Mouse (Mus musculus) kidney, adult 2 months (tissue): ENCODE data around the gene Arrb1. TPM values are rescaled to one million over a fixed set of nuclear protein-coding genes. Genes with fewer than 3 reads are reported as not detected.

ENCODE experiments used
- DNase-seq: peaks from one replicate; pipeline ENCODE4 v3.0.0; 2021
- H3K27ac ChIP-seq: fragments of 200-500 bp; 2 replicates; pipeline ENCODE4 v1.5.1; 2012; ENCODE audit warnings: low read depth, low read length, control low read depth, inconsistent platforms; ENCODE audit not compliant: insufficient read depth
- H3K27me3 ChIP-seq: fragments of 200-500 bp; replicated peaks from 2 replicates; pipeline ENCODE4 v1.6.1; 2012; ENCODE audit warnings: mild to moderate bottlenecking, moderate library complexity, low read length, inconsistent platforms; ENCODE audit not compliant: control insufficient read depth, insufficient read depth
- H3K36me3 ChIP-seq: fragments of 200-500 bp; 2 replicates; pipeline ENCODE4 v1.6.1; 2012; ENCODE audit warnings: mild to moderate bottlenecking, moderate library complexity, low read length, inconsistent platforms; ENCODE audit not compliant: control insufficient read depth, insufficient read depth
- H3K4me1 ChIP-seq: fragments of 200-500 bp; 2 replicates; pipeline ENCODE4 v1.6.1; 2011; ENCODE audit warnings: low read length; ENCODE audit not compliant: control insufficient read depth, insufficient read depth
- H3K4me3 ChIP-seq: fragments of 200-500 bp; 2 replicates; pipeline ENCODE4 v1.5.1; 2011; ENCODE audit warnings: mild to moderate bottlenecking, low read depth, low read length, control low read depth; ENCODE audit not compliant: insufficient read depth
- CTCF ChIP-seq: fragments of 200-500 bp; conservative IDR thresholded peaks from 2 replicates; pipeline ENCODE4 v1.5.1; 2011; ENCODE audit warnings: low read depth, mild to moderate bottlenecking, control low read depth, low read length, moderate library complexity, mixed read lengths; ENCODE audit not compliant: insufficient read depth, insufficient read length
- POLR2A ChIP-seq: fragments of 200-500 bp; IDR thresholded peaks from one replicate; pipeline ENCODE4 v1.6.1; 2011; ENCODE audit warnings: low read depth, low read length, control low read depth
- WGBS: fragments of 180-500 bp; shearing (Covaris S2); methylation state at CpG from one replicate; pipeline ENCODE4 v1.1.7; 2018; 5-methylcytosine and 5-hydroxymethylcytosine counted together
- polyA plus RNA-seq: library from polyadenylated mRNA; depleted of rRNA; stranded (reverse); fragments of >200 nt; gene quantifications from 2 replicates; pipeline ENCODE4 v1.2.3, GENCODE M21; 2012; rRNA removed

Arrb1 gene
- polyA plus RNA-seq, 1 experiment = 47.1 TPM

DNA sequence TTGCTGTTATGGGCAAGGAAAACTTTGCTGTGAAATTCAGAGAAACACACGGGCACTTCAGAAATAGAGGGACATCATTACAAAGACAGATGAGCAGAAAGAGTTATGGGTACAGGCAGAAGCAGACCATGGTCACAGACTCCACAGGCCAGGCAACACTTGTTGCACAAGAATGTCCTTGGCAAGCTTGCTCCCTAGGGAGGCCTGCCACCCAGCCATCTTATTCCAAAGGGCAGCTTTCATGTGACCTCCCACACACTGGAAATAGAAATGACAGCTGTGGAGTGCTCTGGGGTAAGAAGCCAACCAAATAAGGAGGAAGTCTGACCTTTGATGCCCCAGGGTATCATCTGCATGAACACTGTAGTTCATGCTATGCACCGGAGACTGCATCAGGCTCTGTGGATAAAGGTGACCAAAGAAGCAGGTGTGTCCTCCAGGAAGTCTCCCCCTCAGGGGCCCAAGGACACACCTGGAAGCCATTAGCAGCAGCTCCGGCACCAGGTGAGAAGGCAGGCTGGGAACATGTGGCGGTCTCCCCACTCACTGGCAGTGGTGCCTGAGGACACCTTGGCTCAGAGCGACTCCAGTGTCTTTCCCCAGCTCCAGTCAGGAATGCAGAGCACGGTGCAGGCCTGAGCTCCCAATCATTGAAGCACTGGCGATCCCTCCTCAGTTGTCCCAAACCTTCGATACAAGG, 98.8 kb downstream of the Arrb1 start:
- TF ChIP-seq CTCF (no peak), POLR2A (no peak)
- Histone ChIP-seq H3K4me3 (no peak overlapping the region), H3K27ac (no peak overlapping the region), H3K4me1 (no peaks in the 10 kb centered on the region), H3K36me3 (no peaks in the 10 kb centered on the region), H3K27me3 (no peaks in the 10 kb centered on the region; the same call in 1 of the 2 replicates)
- 72% methylated on average over 8 of the region's 8 CpGs for WGBS
- DNase-seq = peak; percentile 27

DNA sequence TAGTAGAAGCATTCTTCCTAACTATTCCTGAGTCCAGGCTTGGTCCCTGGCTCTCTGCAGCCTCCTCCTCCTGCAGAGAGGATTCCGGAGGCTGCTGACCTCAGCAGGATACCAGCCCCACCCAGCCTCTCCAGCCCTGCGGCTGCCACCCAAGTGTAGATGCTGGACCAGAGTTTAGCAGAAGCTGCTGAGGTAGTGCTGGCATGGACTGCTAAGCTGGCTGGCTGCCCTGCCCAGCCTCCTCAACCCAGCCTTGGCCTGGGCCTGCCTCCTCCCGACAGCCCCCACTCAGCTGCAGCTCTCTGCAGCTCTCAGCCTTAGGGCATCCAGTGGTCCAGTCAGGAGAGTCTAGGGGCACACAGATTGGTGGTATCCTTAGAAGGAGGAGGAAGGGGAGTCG, 106.0 kb downstream of the Arrb1 start:
- TF ChIP-seq CTCF (no peak), POLR2A (no peak)
- Histone ChIP-seq H3K4me1 (no peaks in the 10 kb centered on the region), H3K27ac (no peak overlapping the region), H3K36me3 (no peaks in the 10 kb centered on the region), H3K4me3 (no peak overlapping the region), H3K27me3 (no peaks in the 10 kb centered on the region)
- no peak for DNase-seq
- WGBS = 27% methylated on average over 4 of the region's 4 CpGs

DNA sequence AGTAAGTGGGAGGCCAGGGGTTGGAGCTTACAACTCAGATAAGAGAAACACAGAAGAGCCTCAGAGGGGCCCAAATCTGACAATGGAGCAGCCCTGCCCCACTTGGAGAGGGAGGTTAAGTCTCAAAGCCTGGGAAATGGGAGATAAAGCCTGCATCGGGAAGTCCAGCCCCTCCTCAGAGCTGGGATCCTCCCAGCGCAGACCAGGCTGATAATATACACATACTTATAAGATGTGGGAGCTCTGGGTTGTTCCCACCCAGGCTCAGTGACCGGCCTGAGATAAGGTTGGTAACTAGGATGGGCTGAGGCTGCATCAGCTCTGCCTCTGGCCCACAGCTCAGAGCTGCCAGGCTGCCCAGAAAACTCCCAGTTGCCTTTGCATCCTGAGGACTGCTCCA, 106.8 kb downstream of the Arrb1 start:
- H3K27me3 ChIP-seq = no peaks in the 10 kb centered on the region
- H3K36me3 ChIP-seq = no peaks in the 10 kb centered on the region
- no peak overlapping the region for H3K27ac ChIP-seq
- H3K4me1 ChIP-seq = no peaks in the 10 kb centered on the region
- no peak for DNase-seq
- TF ChIP-seq CTCF (no peak), POLR2A (no peak)
- no peak overlapping the region for H3K4me3 ChIP-seq
- WGBS = 70% methylated on average over 3 of the region's 3 CpGs

DNA sequence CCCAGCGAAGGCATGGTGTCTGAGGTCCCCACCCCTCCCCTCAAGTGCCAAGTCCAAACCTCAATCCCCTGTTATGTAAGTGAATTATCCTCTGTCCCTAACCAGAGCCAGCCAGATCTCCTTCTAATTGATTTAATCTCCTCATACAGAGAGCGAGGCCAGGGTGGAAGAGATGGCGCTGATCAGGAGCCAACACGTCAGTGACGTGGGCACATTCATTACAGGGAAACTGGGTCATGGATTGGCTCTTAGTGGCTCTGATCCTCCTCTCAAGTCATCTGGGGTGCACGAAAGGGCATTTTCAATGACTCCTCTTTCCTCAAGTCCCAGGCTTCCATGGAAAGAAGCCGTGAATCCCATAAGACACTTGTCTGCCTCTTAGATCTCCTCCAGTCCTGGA, 109.4 kb downstream of the Arrb1 start:
- no peak for TF ChIP-seq CTCF
- TF ChIP-seq POLR2A = no peak
- no peak for DNase-seq
- Histone ChIP-seq H3K4me1 (no peaks in the 10 kb centered on the region), H3K27me3 (no peaks in the 10 kb centered on the region), H3K27ac (no peak overlapping the region), H3K4me3 (no peak overlapping the region), H3K36me3 (no peaks in the 10 kb centered on the region)
- WGBS = 68% methylated on average over 7 of the region's 7 CpGs

- no peak for TF ChIP-seq POLR2A
- no peak for TF ChIP-seq CTCF
- Histone ChIP-seq H3K4me3 (no peak overlapping the region), H3K27ac (no peak overlapping the region), H3K27me3 (no peaks in the 10 kb centered on the region; the same call in 1 of the 2 replicates), H3K36me3 (no peaks in the 10 kb centered on the region), H3K4me1 (no peaks in the 10 kb centered on the region)
- 2% methylated on average over 6 of the region's 6 CpGs for WGBS
- DNase-seq = peak; percentile 61
Observed at GRCm38 (mm10) chr7:99648623-99649022, 113.4 kb downstream of the Arrb1 start.

DNA sequence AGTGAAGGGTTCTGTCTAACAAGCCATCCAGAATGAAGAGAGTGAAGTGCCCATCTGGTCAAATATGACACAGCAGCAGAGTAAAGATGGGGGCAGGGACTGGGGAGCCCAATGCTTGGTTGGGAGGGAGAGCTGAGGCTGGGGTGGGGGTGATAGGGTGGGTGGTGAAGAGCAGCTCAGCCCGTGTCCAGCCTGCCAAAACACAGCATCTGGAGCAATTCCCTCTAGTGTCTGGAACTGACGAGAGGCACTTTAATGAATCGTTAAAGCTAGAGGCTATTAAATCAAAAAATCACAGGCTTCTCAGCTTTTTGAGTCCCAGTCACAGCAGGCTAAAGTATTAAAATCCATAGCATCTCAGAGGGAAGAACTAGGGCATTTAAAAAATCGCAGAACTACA, 114.3 kb downstream of the Arrb1 start:
- Histone ChIP-seq H3K36me3 (no peaks in the 10 kb centered on the region), H3K27me3 (no peaks in the 10 kb centered on the region; the same call in 1 of the 2 replicates), H3K4me3 (no peak overlapping the region), H3K4me1 (no peaks in the 10 kb centered on the region), H3K27ac (no peak overlapping the region)
- WGBS = 53% methylated on average over 4 of the region's 4 CpGs
- TF ChIP-seq CTCF (no peak), POLR2A (no peak)
- no peak for DNase-seq

DNA sequence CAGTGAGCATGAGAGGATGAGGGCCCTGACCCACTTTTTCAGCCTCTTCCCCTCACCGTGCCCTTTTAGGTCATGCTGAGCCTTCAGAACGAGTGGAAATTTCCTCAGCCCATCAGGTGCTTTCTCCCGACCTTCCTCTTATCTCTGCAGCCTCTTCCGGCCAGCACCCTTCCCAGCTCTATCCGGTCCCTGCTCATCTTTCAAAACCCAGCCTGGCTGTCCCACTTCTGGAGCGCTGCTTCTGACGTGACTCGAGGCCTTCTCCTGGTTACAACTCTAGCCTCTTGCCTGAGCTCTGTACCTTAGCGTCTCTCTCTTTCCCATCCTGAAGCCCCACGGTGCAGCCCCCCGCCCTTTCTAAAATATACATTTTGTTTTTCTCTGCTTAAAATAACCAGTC, 119.0 kb downstream of the Arrb1 start:
- WGBS = 70% methylated on average over 11 of the region's 11 CpGs

More for the DNA sequence above, 119.0 kb downstream of the Arrb1 start:
- peak; percentile 45 for DNase-seq
- no peak overlapping the region for H3K4me3 ChIP-seq
- no peak for TF ChIP-seq POLR2A
- no peak for TF ChIP-seq CTCF
- no peak overlapping the region for H3K27ac ChIP-seq
- H3K4me1 ChIP-seq = no peaks in the 10 kb centered on the region
- no peaks in the 10 kb centered on the region; the same call in 1 of the 2 replicates for H3K27me3 ChIP-seq
- no peaks in the 10 kb centered on the region for H3K36me3 ChIP-seq

Other genes starting within 250 kb of the Arrb1 start
- 127 and 150 TPM in 2 replicates for gene Serpinh1, start 182.2 kb upstream of the Arrb1 start, polyA plus RNA-seq
- gene Gdpd5, start 154.1 kb upstream of the Arrb1 start, polyA plus RNA-seq = 10.4 and 11.5 TPM in 2 replicates
- 0.16 and 0.23 TPM in 2 replicates for gene Klhl35, start 69.5 kb upstream of the Arrb1 start, polyA plus RNA-seq
- gene Rps3, start 51.7 kb upstream of the Arrb1 start, polyA plus RNA-seq = 240 and 386 TPM in 2 replicates
- 3.8 and 4.0 TPM in 2 replicates for gene Tpbgl, start 91.6 kb downstream of the Arrb1 start, polyA plus RNA-seq
- 28.4 and 35.0 TPM in 2 replicates for gene Slco2b1, start 175.9 kb downstream of the Arrb1 start, polyA plus RNA-seq
- not detected in 2 replicates for gene Olfr520, start 194.8 kb downstream of the Arrb1 start, polyA plus RNA-seq
- not detected in 2 replicates for gene Olfr521, start 228.0 kb downstream of the Arrb1 start, polyA plus RNA-seq